Mouse (Mus musculus) erythroblast, embryonic 14.5 days (primary cell): ENCODE data around the gene Card11. TPM values are rescaled to one million over a fixed set of nuclear protein-coding genes. Genes with fewer than 3 reads are reported as not detected.

Experiments used
- H3K27me3 ChIP-seq: 2 replicates; pipeline ENCODE4 v1.6.1; 2012; ENCODE audit warnings: inconsistent platforms; ENCODE audit not compliant: control insufficient read depth
- H3K36me3 ChIP-seq: 2 replicates; pipeline ENCODE4 v1.6.1; 2012; ENCODE audit warnings: mild to moderate bottlenecking, inconsistent platforms; ENCODE audit not compliant: control insufficient read depth
- H3K4me1 ChIP-seq: 2 replicates; pipeline ENCODE4 v1.6.1; 2012; ENCODE audit warnings: inconsistent platforms; ENCODE audit not compliant: control insufficient read depth
- H3K4me3 ChIP-seq: replicated peaks from 2 replicates; pipeline ENCODE3; 2012; ENCODE audit warnings: moderate library complexity, mild to moderate bottlenecking, inconsistent platforms
- H3K9me3 ChIP-seq: 2 replicates; pipeline ENCODE4 v1.6.1; 2012; ENCODE audit warnings: low read length, inconsistent platforms, mixed read lengths; ENCODE audit not compliant: control insufficient read depth
- GATA1 ChIP-seq: IDR thresholded peaks from 2 replicates; pipeline ENCODE4 v1.6.1; 2012; ENCODE audit warnings: low read length, inconsistent platforms, mixed read lengths
- TAL1 ChIP-seq: IDR thresholded peaks from 3 replicates; pipeline ENCODE4 v1.6.1; 2012; ENCODE audit warnings: low read length, inconsistent platforms, mixed read lengths
- polyA plus RNA-seq: library from polyadenylated mRNA; stranded (reverse); fragments of >175 nt; gene quantifications from 2 replicates; pipeline ENCODE4 v1.2.3, GENCODE M21; 2012

The Card11 gene
- polyA plus RNA-seq, 1 experiment: 0.08 TPM

GRCm38 (mm10) chr5:141033001-141033400 lies 32.6 kb upstream of the Card11 start:
- no peaks in the 10 kb centered on the region for H3K9me3 ChIP-seq
- no peak overlapping the region for H3K4me3 ChIP-seq
- H3K4me1 ChIP-seq: no peaks in the 10 kb centered on the region
- TF ChIP-seq TAL1: no peak
- no peak for TF ChIP-seq GATA1
- H3K36me3 ChIP-seq: no peaks in the 10 kb centered on the region
- no peaks in the 10 kb centered on the region for H3K27me3 ChIP-seq

GRCm38 (mm10) chr5:141029364-141029763 lies 29.0 kb upstream of the Card11 start:
- Histone ChIP-seq H3K4me3 (no peak overlapping the region), H3K4me1 (no peaks in the 10 kb centered on the region), H3K9me3 (0 out of 2 replicates have a peak, but pooled peaks cover 2% of the 10 kb centered on the region), H3K27me3 (no peaks in the 10 kb centered on the region), H3K36me3 (no peaks in the 10 kb centered on the region)
- TF ChIP-seq GATA1 (no peak), TAL1 (no peak)

- H3K4me1 ChIP-seq: no peaks in the 10 kb centered on the region
- H3K9me3 ChIP-seq: peaks cover 4% of the 10 kb centered on the region; the same call in 1 of the 2 replicates
- no peak for TF ChIP-seq TAL1
- no peak for TF ChIP-seq GATA1
- no peaks in the 10 kb centered on the region for H3K27me3 ChIP-seq
- H3K4me3 ChIP-seq: no peak overlapping the region
- H3K36me3 ChIP-seq: no peaks in the 10 kb centered on the region
Measured at GRCm38 (mm10) chr5:141025635-141026034, 25.3 kb upstream of the Card11 start.

- H3K27me3 ChIP-seq: no peaks in the 10 kb centered on the region
- H3K36me3 ChIP-seq: no peaks in the 10 kb centered on the region
- no peak overlapping the region for H3K4me3 ChIP-seq
- H3K4me1 ChIP-seq: no peaks in the 10 kb centered on the region
- no peak for TF ChIP-seq TAL1
- peaks cover 4% of the 10 kb centered on the region; the same call in 1 of the 2 replicates for H3K9me3 ChIP-seq
Measured at GRCm38 (mm10) chr5:141024435-141024834, 24.1 kb upstream of the Card11 start.

GRCm38 (mm10) chr5:141017927-141018700 lies 17.7 kb upstream of the Card11 start:
- TF ChIP-seq GATA1 (no peak), TAL1 (no peak)
- H3K4me1 ChIP-seq: no peaks in the 10 kb centered on the region
- peaks cover 2% of the 10 kb centered on the region; the same call in 1 of the 2 replicates for H3K9me3 ChIP-seq
- H3K36me3 ChIP-seq: no peaks in the 10 kb centered on the region
- no peak overlapping the region for H3K4me3 ChIP-seq
- H3K27me3 ChIP-seq: no peaks in the 10 kb centered on the region

- H3K4me1 ChIP-seq: no peaks in the 10 kb centered on the region
- H3K36me3 ChIP-seq: no peaks in the 10 kb centered on the region
- no peak overlapping the region for H3K4me3 ChIP-seq
- no peaks in the 10 kb centered on the region for H3K9me3 ChIP-seq
- no peak for TF ChIP-seq GATA1
- TF ChIP-seq TAL1: no peak
- no peaks in the 10 kb centered on the region for H3K27me3 ChIP-seq
Measured at GRCm38 (mm10) chr5:141016082-141016481, 15.7 kb upstream of the Card11 start.

- TF ChIP-seq GATA1 (no peak), TAL1 (no peak)
- no peak overlapping the region for H3K4me3 ChIP-seq
- no peaks in the 10 kb centered on the region for H3K36me3 ChIP-seq
Measured at GRCm38 (mm10) chr5:141014216-141014615, 13.8 kb upstream of the Card11 start.

GRCm38 (mm10) chr5:141013465-141013864 lies 13.1 kb upstream of the Card11 start:
- Histone ChIP-seq H3K36me3 (no peaks in the 10 kb centered on the region), H3K4me3 (no peak overlapping the region), H3K27me3 (no peaks in the 10 kb centered on the region), H3K4me1 (no peaks in the 10 kb centered on the region), H3K9me3 (no peaks in the 10 kb centered on the region)
- no peak for TF ChIP-seq GATA1
- no peak for TF ChIP-seq TAL1

More at GRCm38 (mm10) chr5:141014216-141014615, 13.8 kb upstream of the Card11 start:
- Histone ChIP-seq H3K27me3 (no peaks in the 10 kb centered on the region), H3K9me3 (no peaks in the 10 kb centered on the region), H3K4me1 (no peaks in the 10 kb centered on the region)

- Histone ChIP-seq H3K4me1 (no peaks in the 10 kb centered on the region), H3K27me3 (no peaks in the 10 kb centered on the region), H3K9me3 (no peaks in the 10 kb centered on the region), H3K36me3 (no peaks in the 10 kb centered on the region), H3K4me3 (no peak overlapping the region)
- TF ChIP-seq GATA1 (no peak), TAL1 (no peak)
Measured at GRCm38 (mm10) chr5:141005491-141005890, 5.1 kb upstream of the Card11 start.
